Mouse (Mus musculus) stomach, embryonic 14.5 days (tissue): ENCODE measurements around the gene Dock8. TPM values are rescaled to one million over a fixed set of nuclear protein-coding genes. Genes with fewer than 3 reads are reported as not detected.

Source experiments
- ATAC-seq: fragments of 200-750 bp; cut with Nextera tagmentation; 2 replicates; pipeline ENCODE4 v1.8.0; 2017; ENCODE audit warnings: low read depth, moderate TSS enrichment; ENCODE audit not compliant: insufficient number of reproducible peaks, insufficient read depth, low FRiP score
- H3K27ac ChIP-seq: fragments of 300-500 bp; sonication (generic); 2 replicates; pipeline ENCODE4 v1.5.1; 2014; ENCODE audit warnings: mild to moderate bottlenecking, low read length, moderate library complexity, mixed read lengths
- H3K27me3 ChIP-seq: fragments of 300-500 bp; sonication (generic); 2 replicates; pipeline ENCODE4 v1.6.1; 2014; ENCODE audit warnings: low read length, control low read depth, mixed read lengths; ENCODE audit not compliant: control insufficient read depth, insufficient read depth
- H3K36me3 ChIP-seq: fragments of 300-500 bp; sonication (generic); 2 replicates; pipeline ENCODE4 v1.6.1; 2014; ENCODE audit warnings: mild to moderate bottlenecking, control low read depth, low read length, moderate library complexity, mixed read lengths; ENCODE audit not compliant: control insufficient read depth, insufficient read depth
- H3K4me1 ChIP-seq: fragments of 300-500 bp; sonication (generic); 2 replicates; pipeline ENCODE4 v1.6.1; 2014; ENCODE audit warnings: low read length, control low read depth, mixed read lengths; ENCODE audit not compliant: control insufficient read depth, insufficient read depth
- H3K4me2 ChIP-seq: fragments of 300-500 bp; sonication (generic); replicated peaks from 2 replicates; pipeline ENCODE4 v1.6.1; 2014; ENCODE audit warnings: low read depth, low read length, control low read depth
- H3K4me3 ChIP-seq: fragments of 300-500 bp; sonication (generic); 2 replicates; pipeline ENCODE4 v1.5.1; 2014; ENCODE audit warnings: low read depth, low read length, control low read depth
- H3K9ac ChIP-seq: fragments of 300-500 bp; sonication (generic); replicated peaks from 2 replicates; pipeline ENCODE4 v1.6.1; 2014; ENCODE audit warnings: low read depth, mild to moderate bottlenecking, control low read depth, low read length, moderate library complexity, mixed read lengths
- H3K9me3 ChIP-seq: fragments of 300-500 bp; sonication (generic); 2 replicates; pipeline ENCODE4 v1.6.1; 2016; ENCODE audit warnings: low read depth, low read length, control low read depth; ENCODE audit not compliant: control insufficient read depth
- WGBS: fragments of 180-500 bp; shearing (Covaris S2); extraction: QIAGEN DNeasy Blood & Tissue Kit; methylation state at CpG from one replicate; pipeline ENCODE4 v1.1.7; 2014; 5-methylcytosine and 5-hydroxymethylcytosine counted together
- polyA plus RNA-seq: library from polyadenylated mRNA; unstranded; fragments of >200 nt; fragmentation: Nextera tagmentation; extraction: Ambion mirVana; gene quantifications from 2 replicates; pipeline ENCODE4 v1.2.1, GENCODE M21; 2014

Dock8 gene
- 10.7 and 12.2 TPM in 2 replicates for polyA plus RNA-seq

DNA sequence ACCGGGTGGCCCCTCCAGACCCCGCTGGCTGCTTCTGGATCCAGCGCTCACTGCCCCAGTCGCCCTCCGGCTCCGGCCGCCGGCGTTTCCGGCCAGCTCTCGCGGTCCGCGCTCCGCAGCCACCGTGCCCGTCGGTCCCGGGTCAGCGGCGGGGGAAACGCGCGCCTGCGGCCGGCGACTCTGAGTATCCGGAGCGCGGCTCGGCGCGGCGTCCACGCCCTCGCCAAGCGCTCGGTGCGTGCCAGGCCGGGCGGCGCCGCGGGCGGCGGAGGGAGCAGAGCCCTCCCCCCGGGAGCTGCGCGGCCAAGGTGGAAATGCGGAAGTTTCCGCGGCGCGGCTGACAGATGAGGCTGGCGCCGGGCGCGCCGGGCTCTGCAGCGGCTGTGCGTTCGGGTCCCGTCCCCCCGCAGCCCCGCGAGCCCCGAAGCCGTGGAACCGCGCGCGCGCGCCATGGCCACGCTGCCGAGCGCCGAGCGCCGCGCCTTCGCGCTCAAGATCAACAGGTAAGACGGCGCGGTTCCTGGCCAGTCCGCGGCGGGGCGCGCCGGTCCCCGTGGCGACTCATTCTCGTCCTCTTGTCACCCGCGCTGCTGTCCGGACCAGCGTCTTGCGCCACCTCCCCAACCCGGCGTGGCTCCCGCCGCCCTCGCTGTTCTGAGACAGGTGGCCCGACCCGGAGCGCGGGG is at the start of gene Dock8:
Gene Dock8, plus strand, starts transcription at position 334 of the 686 bp plus-strand sequence.
- Histone ChIP-seq H3K9me3 (no peaks in the 10 kb centered on the region), H3K4me1 (peaks cover 10% of the 10 kb centered on the region), H3K27me3 (0 out of 2 replicates have a peak, but pooled peaks cover 9% of the 10 kb centered on the region), H3K27ac (peak within 1 kb of the TSS; percentile 27; the same call in 1 of the 2 replicates), H3K4me2 (peak within 1 kb of the TSS; percentile 98), H3K9ac (peak within 1 kb of the TSS; percentile 42), H3K36me3 (no peaks in the 10 kb centered on the region), H3K4me3 (peak within 1 kb of the TSS; percentile 67)
- under 1% methylated on average over 107 of the region's 109 CpGs for WGBS
- peak; percentile 77; the same call in 1 of the 2 replicates for ATAC-seq

DNA sequence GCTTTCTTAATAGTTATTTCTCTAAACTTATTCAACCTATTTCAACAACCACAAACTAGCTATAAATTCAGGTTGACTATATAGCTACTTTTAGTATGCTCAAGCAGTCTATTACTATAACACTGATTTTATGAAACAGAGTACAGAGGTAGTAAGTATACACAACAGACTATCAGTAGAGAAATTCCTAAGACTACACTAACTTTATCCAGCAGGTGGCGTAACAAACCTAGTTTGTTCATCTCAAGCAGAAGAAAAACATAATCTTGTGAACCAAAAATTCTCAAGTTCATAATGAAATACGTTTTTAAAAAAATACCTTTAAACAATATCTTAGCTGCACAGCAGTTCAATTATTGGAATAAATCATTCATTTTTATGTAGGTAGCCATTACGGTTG is 40.8 kb upstream of the Dock8 start:
- Histone ChIP-seq H3K9ac (no peak overlapping the region), H3K4me1 (peaks cover 4% of the 10 kb centered on the region), H3K9me3 (no peaks in the 10 kb centered on the region), H3K27ac (no peak overlapping the region), H3K4me2 (no peak overlapping the region), H3K36me3 (peaks cover 8% of the 10 kb centered on the region), H3K27me3 (no peaks in the 10 kb centered on the region), H3K4me3 (no peak overlapping the region)
- WGBS, result 34% methylated on average over 3 of the region's 3 CpGs
- no peak for ATAC-seq

DNA sequence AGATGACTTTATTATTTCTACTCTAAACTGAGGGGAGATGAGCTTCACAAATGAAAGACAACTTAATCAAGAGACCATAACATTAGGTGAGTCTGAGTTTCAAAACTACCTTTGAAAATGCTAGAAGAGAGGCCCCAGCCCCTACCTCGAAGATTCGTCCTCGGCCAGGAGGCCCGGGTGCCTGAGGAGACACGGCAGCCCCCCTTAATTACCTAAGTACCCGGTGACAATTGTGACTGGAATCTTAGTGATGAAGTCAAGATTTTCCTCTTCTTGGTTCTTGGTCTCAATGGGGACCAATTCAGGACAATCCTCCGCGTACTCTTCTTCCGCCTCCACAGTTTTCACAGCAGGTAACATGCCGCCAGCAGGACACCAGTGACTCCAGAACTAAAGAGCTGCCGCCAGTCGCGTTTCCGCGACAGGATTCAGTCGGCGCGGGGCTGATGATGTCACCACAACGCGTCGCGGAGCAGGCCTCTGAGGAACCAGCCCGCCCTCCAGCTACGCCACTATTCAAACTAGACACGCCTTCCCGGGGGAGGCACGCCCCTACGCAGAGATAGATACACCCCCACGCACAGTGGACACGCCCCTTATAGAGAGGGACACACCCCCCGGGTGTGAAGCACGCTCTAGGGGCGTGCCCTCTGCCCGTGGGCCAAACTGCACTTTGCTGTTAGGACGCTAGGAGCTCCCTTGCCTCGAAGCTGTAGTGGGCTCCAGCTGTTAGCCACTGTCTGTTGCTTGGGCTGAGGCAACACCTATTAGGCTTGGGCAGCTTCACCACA is 38.0 kb upstream of the Dock8 start, which contains the start of gene Cbwd1:
Gene Cbwd1, minus strand, starts transcription at position 439 of the 791 bp plus-strand sequence.
- peak within 1 kb of the TSS; percentile 53 for H3K9ac ChIP-seq
- H3K9me3 ChIP-seq, result no peaks in the 10 kb centered on the region
- no peaks in the 10 kb centered on the region for H3K27me3 ChIP-seq
- WGBS, result under 1% methylated on average over 36 of the region's 36 CpGs
- H3K27ac ChIP-seq, result no peak within 1 kb of the TSS
- peak; percentile 100 for ATAC-seq
- peaks cover 4% of the 10 kb centered on the region for H3K4me1 ChIP-seq
- H3K36me3 ChIP-seq, result no peaks in the 10 kb centered on the region
- H3K4me3 ChIP-seq, result peak within 1 kb of the TSS; percentile 82
- peak within 1 kb of the TSS; percentile 49 for H3K4me2 ChIP-seq

DNA sequence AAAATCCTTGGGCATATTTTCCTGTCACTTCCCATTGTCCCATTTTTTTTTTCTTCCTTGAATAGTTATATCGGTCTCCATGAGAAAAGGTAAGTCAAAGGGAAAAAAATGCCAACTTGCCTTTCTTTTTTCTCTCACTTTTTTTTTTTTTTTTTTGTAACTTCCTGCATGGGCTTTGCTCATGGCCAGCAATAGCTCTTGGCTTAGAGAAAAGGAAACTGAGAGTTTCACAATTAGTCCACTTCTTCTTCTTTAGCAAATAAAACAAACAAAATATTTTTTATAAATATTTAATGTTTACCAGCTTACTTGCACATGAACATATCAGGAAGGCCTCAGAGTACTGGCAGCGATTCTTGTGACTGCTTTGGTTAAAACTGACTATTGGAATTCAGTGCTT is 33.1 kb upstream of the Dock8 start:
- no peak overlapping the region for H3K4me3 ChIP-seq
- no peaks in the 10 kb centered on the region for H3K36me3 ChIP-seq
- no peaks in the 10 kb centered on the region for H3K4me1 ChIP-seq
- ATAC-seq, result no peak
- no peaks in the 10 kb centered on the region for H3K9me3 ChIP-seq
- WGBS, result 75% methylated on average over 2 of the region's 2 CpGs
- H3K9ac ChIP-seq, result no peak overlapping the region
- no peak overlapping the region for H3K27ac ChIP-seq
- no peak overlapping the region for H3K4me2 ChIP-seq
- H3K27me3 ChIP-seq, result no peaks in the 10 kb centered on the region

DNA sequence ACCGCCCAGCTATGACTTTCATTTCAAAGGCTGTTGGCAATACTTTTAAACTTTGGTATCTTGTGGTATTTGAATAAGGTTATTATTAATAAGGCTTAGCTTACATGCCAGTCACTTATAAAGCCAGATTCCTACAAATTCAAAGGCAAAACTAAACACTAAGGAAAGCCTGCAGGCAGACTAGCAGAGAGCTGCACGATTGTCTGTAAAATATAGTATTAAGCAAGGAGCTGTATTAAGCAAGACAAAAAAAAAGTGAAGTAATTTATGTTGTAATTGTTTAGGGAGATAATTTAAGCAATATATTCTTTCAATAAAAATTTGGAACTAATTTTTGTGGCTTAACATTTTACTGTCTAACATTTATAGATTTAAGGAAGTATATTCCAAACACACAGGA is 32.4 kb upstream of the Dock8 start:
- no peak for ATAC-seq
- H3K27me3 ChIP-seq, result no peaks in the 10 kb centered on the region
- H3K9me3 ChIP-seq, result no peaks in the 10 kb centered on the region
- H3K9ac ChIP-seq, result no peak overlapping the region
- no peak overlapping the region for H3K27ac ChIP-seq
- no peak overlapping the region for H3K4me2 ChIP-seq
- H3K4me1 ChIP-seq, result no peaks in the 10 kb centered on the region
- no peak overlapping the region for H3K4me3 ChIP-seq
- WGBS, result 71% methylated on average over 2 of the region's 2 CpGs
- H3K36me3 ChIP-seq, result no peaks in the 10 kb centered on the region

DNA sequence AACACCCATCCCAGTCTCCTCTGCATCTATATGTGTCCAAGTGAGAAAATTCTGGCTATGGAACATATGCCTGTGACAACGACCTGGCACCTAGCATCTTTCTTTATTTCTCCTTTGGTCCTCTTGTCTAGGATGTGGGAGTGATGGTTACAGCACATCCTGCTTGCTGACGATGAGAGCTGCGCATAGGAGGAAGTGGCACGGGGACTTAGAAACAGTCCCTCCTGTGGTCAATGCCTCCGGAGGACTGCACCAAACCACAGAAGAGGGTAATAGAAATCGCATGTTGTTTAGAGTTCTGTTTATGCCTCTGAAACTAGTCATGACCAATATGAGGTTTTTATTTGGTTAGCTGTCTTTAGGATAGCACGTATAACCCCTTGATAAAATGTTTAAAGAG is 28.0 kb upstream of the Dock8 start:
- H3K27me3 ChIP-seq, result no peaks in the 10 kb centered on the region
- H3K27ac ChIP-seq, result no peak overlapping the region
- H3K4me1 ChIP-seq, result no peaks in the 10 kb centered on the region
- no peak overlapping the region for H3K4me3 ChIP-seq
- H3K36me3 ChIP-seq, result no peaks in the 10 kb centered on the region
- no peak for ATAC-seq
- WGBS, result 84% methylated on average over 7 of the region's 7 CpGs
- H3K9ac ChIP-seq, result no peak overlapping the region
- H3K4me2 ChIP-seq, result no peak overlapping the region
- H3K9me3 ChIP-seq, result no peaks in the 10 kb centered on the region

DNA sequence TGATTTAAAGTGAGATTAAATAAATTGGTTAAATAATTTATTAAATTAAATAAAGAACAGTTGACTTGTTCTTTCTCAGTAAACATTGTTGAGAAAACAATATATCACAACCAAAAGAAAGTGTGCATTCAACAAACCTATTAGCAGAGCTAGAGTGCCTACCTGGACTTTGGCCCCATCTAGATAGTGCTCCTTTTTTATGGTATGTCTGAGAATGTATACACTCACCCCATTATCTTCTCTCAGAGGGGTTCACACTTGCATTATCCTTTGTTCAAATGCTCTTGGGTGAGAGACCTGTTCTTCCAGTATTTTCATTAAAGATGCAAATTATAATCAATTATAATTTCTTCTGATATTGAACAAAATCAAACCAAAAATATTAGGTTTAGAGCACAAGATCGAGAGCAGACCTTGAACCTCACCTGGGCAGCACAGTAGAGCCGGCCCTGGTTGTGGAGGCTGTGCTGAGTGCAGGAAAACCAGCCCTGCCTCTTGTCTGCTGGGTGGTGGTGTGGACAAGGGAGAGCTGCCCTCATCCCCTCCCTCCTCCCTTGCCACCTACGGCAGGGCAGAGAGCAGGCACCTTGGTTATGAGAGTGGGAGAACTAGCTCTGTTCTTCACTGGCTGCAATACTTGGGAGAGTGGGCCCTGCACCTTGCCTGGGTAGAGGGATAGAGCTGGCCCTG is 26.5 kb upstream of the Dock8 start:
- no peaks in the 10 kb centered on the region for H3K4me1 ChIP-seq
- no peaks in the 10 kb centered on the region for H3K9me3 ChIP-seq
- WGBS, result 76% methylated on average over 3 of the region's 3 CpGs
- no peak overlapping the region for H3K4me3 ChIP-seq
- ATAC-seq, result no peak
- H3K4me2 ChIP-seq, result no peak overlapping the region
- no peaks in the 10 kb centered on the region for H3K27me3 ChIP-seq
- H3K9ac ChIP-seq, result no peak overlapping the region
- no peak overlapping the region for H3K27ac ChIP-seq
- H3K36me3 ChIP-seq, result no peaks in the 10 kb centered on the region

DNA sequence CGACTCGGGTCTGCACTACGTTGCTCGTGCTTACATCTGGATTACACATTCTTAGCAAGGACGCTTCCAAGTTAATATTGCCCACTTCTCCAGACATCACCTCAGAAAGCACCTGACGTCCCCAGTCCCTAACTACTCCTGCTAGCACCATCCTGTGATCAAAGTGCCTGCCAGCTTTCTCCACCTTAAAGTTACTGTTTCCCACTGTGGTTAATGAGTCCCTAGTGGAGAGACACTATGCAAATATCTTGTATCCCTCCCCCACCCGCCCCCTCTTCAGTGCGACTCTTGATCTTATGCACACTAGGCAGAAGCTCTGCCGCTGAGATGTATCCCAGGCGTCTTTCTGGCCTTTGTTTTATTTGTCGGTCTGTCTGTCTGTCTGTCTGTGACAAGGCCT is 21.3 kb upstream of the Dock8 start:
- 60% methylated on average over 11 of the region's 11 CpGs for WGBS
- no peaks in the 10 kb centered on the region for H3K9me3 ChIP-seq
- no peaks in the 10 kb centered on the region for H3K36me3 ChIP-seq
- no peak overlapping the region for H3K4me2 ChIP-seq
- no peak overlapping the region for H3K4me3 ChIP-seq
- H3K4me1 ChIP-seq, result no peaks in the 10 kb centered on the region
- H3K9ac ChIP-seq, result no peak overlapping the region
- H3K27me3 ChIP-seq, result no peaks in the 10 kb centered on the region
- ATAC-seq, result no peak
- no peak overlapping the region for H3K27ac ChIP-seq
